Mouse (Mus musculus) gastrocnemius, adult 8-10 months (tissue): Measurements from ENCODE around the gene Srp54a. TPM values are rescaled to one million over a fixed set of nuclear protein-coding genes. Genes with fewer than 3 reads are reported as not detected.
"Not testable (repeated sequence)": the region's sequence is repeated elsewhere in the genome, so short reads cannot be mapped to it uniquely, and the experiment has no call there.

Experiments
- DNase-seq, 2 experiments: peaks; one replicate each; pipeline ENCODE4 v3.0.0; 2022; ENCODE audit warnings: low spot score in 2 of 2
- total RNA-seq, 4 experiments: library from RNA; stranded (reverse); gene quantifications; 2 replicates each; pipeline ENCODE4 v1.2.4; 2022

Srp54a gene
- 10 to 100 TPM; 66.2 to 94.8 (median 80.8) TPM for total RNA-seq

- peak; percentile 88 to 91 for DNase-seq
These were observed at the start of gene Srp54a, which contains the start of gene 2700097O09Rik for GRCm38 (mm10) chr12:55079726-55080600. Srp54a (plus strand) TSS chr12:55080262. 2700097O09Rik (minus strand) TSS chr12:55080110.

- DNase-seq = no peak
These were observed 39.1 kb upstream of the Srp54a start for GRCm38 (mm10) chr12:55041011-55041410.

- no peak for DNase-seq
These were observed 30.2 kb upstream of the Srp54a start for GRCm38 (mm10) chr12:55049731-55050353.

- DNase-seq = no peak
These were observed 28.6 kb upstream of the Srp54a start for GRCm38 (mm10) chr12:55051210-55052173.

- no peak for DNase-seq
These were observed 26.8 kb upstream of the Srp54a start for GRCm38 (mm10) chr12:55053267-55053666.

- DNase-seq = no peak
These were observed 25.4 kb upstream of the Srp54a start for GRCm38 (mm10) chr12:55054551-55055241.

- no peak for DNase-seq
These were observed 23.4 kb upstream of the Srp54a start for GRCm38 (mm10) chr12:55056703-55057102.

- no peak for DNase-seq
These were observed 21.0 kb upstream of the Srp54a start for GRCm38 (mm10) chr12:55058865-55059615.

GRCm38 (mm10) chr12:55059812-55060211 lies 20.2 kb upstream of the Srp54a start:
- no peak for DNase-seq

- DNase-seq = no peak
These were observed 19.7 kb upstream of the Srp54a start for GRCm38 (mm10) chr12:55060212-55060898.

GRCm38 (mm10) chr12:55061006-55061405 lies 19.1 kb upstream of the Srp54a start:
- no peak for DNase-seq

GRCm38 (mm10) chr12:55062141-55062540 lies 17.9 kb upstream of the Srp54a start:
- DNase-seq = no peak

- DNase-seq = no peak
These were observed 7.6 kb upstream of the Srp54a start for GRCm38 (mm10) chr12:55072495-55072894.

GRCm38 (mm10) chr12:55073686-55074085 lies 6.4 kb upstream of the Srp54a start:
- DNase-seq = no peak

- no peak for DNase-seq
These were observed 4.8 kb upstream of the Srp54a start for GRCm38 (mm10) chr12:55075296-55075695.

- DNase-seq = not testable (repeated sequence)
These were observed 1.4 kb upstream of the Srp54a start for GRCm38 (mm10) chr12:55078706-55079105.

- DNase-seq = not testable (repeated sequence)
These were observed 510 bp downstream of the Srp54a start for GRCm38 (mm10) chr12:55080601-55080942.

- not testable (repeated sequence) for DNase-seq
These were observed 12.1 kb downstream of the Srp54a start for GRCm38 (mm10) chr12:55092127-55092526.

GRCm38 (mm10) chr12:55112616-55113015 lies 32.6 kb downstream of the Srp54a start:
- DNase-seq = not testable (repeated sequence)
